Mouse (Mus musculus) E14TG2a.4 (cell line): Measurements from ENCODE around the gene Zfp607a.
"Not testable (repeated sequence)": the region's sequence is repeated elsewhere in the genome, so short reads cannot be mapped to it uniquely, and the experiment has no call there.

ENCODE experiments used
- CTCF ChIP-seq: conservative IDR thresholded peaks from 2 replicates; pipeline ENCODE4 v1.5.1; 2014; ENCODE audit warnings: low read length
- POU5F1 ChIP-seq: IDR thresholded peaks from 2 replicates; pipeline ENCODE4 v1.6.1; 2014; ENCODE audit warnings: low read length, borderline replicate concordance

GRCm38 (mm10) chr7:27927041-27927440, 69.7 kb downstream of the Zfp607a start:
- TF ChIP-seq CTCF, POU5F1: not testable (repeated sequence)
